Mouse (Mus musculus): ENCODE measurements at regions not wholly inside any gene's neighbourhood (a gene's known extent, or its start where the extent isn't known, plus 50 kb on each side); places are given as distances from the start of the nearest gene placed in this dataset.

- WGBS (ENCODE audit: missing documents): 91% methylated on average over 7 of the region's 7 CpGs
- H3K27ac ChIP-seq: no peak overlapping the region
- H3K79me2 ChIP-seq (ENCODE audit: inconsistent target): no peaks in the 10 kb centered on the region
- H3K4me3 ChIP-seq (ENCODE audit: inconsistent target): no peak overlapping the region
- H3K36me3 ChIP-seq (ENCODE audit: inconsistent target): no peaks in the 10 kb centered on the region
Observed at GRCm38 (mm10) chr2:128217784-128218467, 92.1 kb downstream of the Bcl2l11 start.

GRCm38 (mm10) chr2:128218961-128219360 is 93.1 kb downstream of the Bcl2l11 start:
- 98% methylated on average over 4 of the region's 4 CpGs for WGBS (ENCODE audit: missing documents)
- Histone ChIP-seq H3K36me3 (ENCODE audit: inconsistent target) (no peaks in the 10 kb centered on the region), H3K79me2 (ENCODE audit: inconsistent target) (no peaks in the 10 kb centered on the region), H3K27ac (no peak overlapping the region), H3K4me3 (ENCODE audit: inconsistent target) (no peak overlapping the region)

DNA sequence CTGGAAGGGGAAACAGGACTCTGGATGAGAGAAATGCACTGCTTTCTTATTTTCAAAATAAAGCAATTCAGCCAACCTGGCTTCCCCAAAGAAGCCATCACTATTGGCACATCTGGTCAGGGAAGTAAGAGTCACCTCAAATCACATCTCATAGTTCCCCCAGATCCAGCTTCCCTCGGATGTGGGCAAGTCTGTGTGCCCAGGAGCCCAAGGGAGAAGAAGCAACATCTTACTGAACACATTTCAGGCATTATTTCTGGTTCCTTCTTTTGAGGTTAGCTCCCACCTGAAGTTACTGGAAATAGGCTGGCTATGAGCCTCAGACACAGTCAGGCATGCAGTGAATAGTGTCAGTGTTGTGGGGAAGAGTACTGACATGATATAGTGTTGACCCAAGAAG is 95.2 kb downstream of the Bcl2l11 start:
- Histone ChIP-seq H3K79me2 (ENCODE audit: inconsistent target) (no peaks in the 10 kb centered on the region), H3K27ac (no peak overlapping the region), H3K4me3 (ENCODE audit: inconsistent target) (no peak overlapping the region), H3K36me3 (ENCODE audit: inconsistent target) (no peaks in the 10 kb centered on the region)
- 15% methylated on average over 1 of the region's 1 CpGs for WGBS (ENCODE audit: missing documents)

- Histone ChIP-seq H3K79me2 (ENCODE audit: inconsistent target) (no peaks in the 10 kb centered on the region), H3K27ac (no peak overlapping the region), H3K4me3 (ENCODE audit: inconsistent target) (no peak overlapping the region), H3K36me3 (ENCODE audit: inconsistent target) (no peaks in the 10 kb centered on the region)
- 58% methylated on average over 4 of the region's 4 CpGs for WGBS (ENCODE audit: missing documents)
Observed at GRCm38 (mm10) chr2:128221657-128222056, 95.8 kb downstream of the Bcl2l11 start.

- no peak overlapping the region for H3K27ac ChIP-seq
- H3K4me3 ChIP-seq (ENCODE audit: inconsistent target): no peak overlapping the region
- H3K36me3 ChIP-seq (ENCODE audit: inconsistent target): no peaks in the 10 kb centered on the region
- H3K79me2 ChIP-seq (ENCODE audit: inconsistent target): no peaks in the 10 kb centered on the region
- 89% methylated on average over 9 of the region's 9 CpGs for WGBS (ENCODE audit: missing documents)
Observed at GRCm38 (mm10) chr2:128226465-128227047, 100.7 kb downstream of the Bcl2l11 start.

DNA sequence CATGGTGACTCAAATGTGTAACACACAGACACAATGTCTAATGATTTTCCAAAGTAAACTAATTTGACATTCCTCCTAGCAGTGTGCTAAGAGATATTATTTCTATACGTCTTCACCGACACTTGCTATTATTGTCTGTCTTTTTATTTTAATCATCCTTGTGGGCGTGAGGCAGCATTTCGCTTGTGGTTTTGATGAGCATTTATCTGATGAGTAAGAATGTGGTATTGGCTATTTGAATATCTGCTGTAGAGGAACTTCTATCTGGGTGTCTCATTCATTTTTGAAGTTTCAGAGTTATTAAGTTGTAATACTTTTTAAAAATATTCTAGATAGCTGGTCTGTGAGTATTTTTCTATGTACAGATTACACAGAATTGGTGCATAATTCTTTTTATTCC is 103.9 kb downstream of the Bcl2l11 start:
- Histone ChIP-seq H3K36me3 (ENCODE audit: inconsistent target) (no peaks in the 10 kb centered on the region), H3K4me3 (ENCODE audit: inconsistent target) (no peak overlapping the region)
- 55% methylated on average over 4 of the region's 4 CpGs for WGBS (ENCODE audit: missing documents)

GRCm38 (mm10) chr2:128230921-128231320 is 105.1 kb downstream of the Bcl2l11 start:
- H3K79me2 ChIP-seq (ENCODE audit: inconsistent target): no peaks in the 10 kb centered on the region
- no peaks in the 10 kb centered on the region for H3K36me3 ChIP-seq (ENCODE audit: inconsistent target)
- WGBS (ENCODE audit: missing documents): 81% methylated on average over 4 of the region's 4 CpGs
- no peak overlapping the region for H3K27ac ChIP-seq
- H3K4me3 ChIP-seq (ENCODE audit: inconsistent target): no peak overlapping the region

More for the DNA sequence above, 103.9 kb downstream of the Bcl2l11 start:
- H3K79me2 ChIP-seq (ENCODE audit: inconsistent target): no peaks in the 10 kb centered on the region
- H3K27ac ChIP-seq: no peak overlapping the region

GRCm38 (mm10) chr2:128231338-128231737 is 105.5 kb downstream of the Bcl2l11 start:
- Histone ChIP-seq H3K36me3 (ENCODE audit: inconsistent target) (no peaks in the 10 kb centered on the region), H3K4me3 (ENCODE audit: inconsistent target) (no peak overlapping the region), H3K79me2 (ENCODE audit: inconsistent target) (no peaks in the 10 kb centered on the region), H3K27ac (no peak overlapping the region)
- WGBS (ENCODE audit: missing documents): 68% methylated on average over 3 of the region's 3 CpGs

DNA sequence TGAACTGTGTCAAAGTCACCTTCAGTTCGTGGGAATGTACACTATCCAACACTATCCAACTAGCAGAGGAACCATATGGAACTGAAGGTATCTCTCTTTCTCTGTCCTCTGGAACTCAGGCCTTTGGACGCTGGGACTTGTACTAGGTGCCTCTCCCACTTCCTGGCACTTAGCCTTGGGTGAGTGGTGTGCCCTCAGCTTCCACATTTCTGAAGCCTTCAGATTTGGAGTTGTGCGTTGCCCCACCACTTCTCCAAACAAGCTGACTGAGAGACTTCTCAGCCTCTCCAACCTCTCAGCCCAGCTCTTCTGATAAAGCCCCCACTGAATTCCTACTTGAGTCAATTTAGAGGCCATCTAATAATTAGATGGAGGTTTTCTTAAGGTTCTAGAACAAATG is 106.2 kb downstream of the Bcl2l11 start:
- Histone ChIP-seq H3K4me3 (ENCODE audit: inconsistent target) (no peak overlapping the region), H3K36me3 (ENCODE audit: inconsistent target) (no peaks in the 10 kb centered on the region), H3K79me2 (ENCODE audit: inconsistent target) (no peaks in the 10 kb centered on the region), H3K27ac (no peak overlapping the region)
- 30% methylated on average over 3 of the region's 3 CpGs for WGBS (ENCODE audit: missing documents)

DNA sequence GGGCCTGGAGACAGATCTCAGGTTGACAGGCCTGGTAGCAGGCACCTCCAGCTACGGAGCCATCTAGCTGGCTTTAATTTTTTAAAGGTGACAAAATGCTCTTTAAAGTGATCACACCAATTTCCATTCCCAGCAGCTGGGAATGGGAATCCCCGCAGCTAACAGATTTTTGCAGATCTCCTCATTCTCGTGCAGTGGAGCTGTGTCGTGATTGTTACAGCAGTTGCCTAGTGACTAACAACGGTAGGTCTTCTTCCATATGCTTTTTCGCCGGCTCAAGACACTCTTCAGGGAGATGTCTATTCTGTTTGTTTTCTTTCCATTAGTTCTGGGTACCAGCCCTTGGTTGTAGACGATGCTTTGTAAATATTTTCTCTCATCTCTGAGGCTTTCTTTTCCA is 109.3 kb downstream of the Bcl2l11 start:
- no peaks in the 10 kb centered on the region for H3K79me2 ChIP-seq (ENCODE audit: inconsistent target)
- H3K36me3 ChIP-seq (ENCODE audit: inconsistent target): no peaks in the 10 kb centered on the region
- H3K4me3 ChIP-seq (ENCODE audit: inconsistent target): no peak overlapping the region
- no peak overlapping the region for H3K27ac ChIP-seq
- WGBS (ENCODE audit: missing documents): 95% methylated on average over 8 of the region's 8 CpGs

- no peak overlapping the region for H3K4me3 ChIP-seq (ENCODE audit: inconsistent target)
- no peaks in the 10 kb centered on the region for H3K36me3 ChIP-seq (ENCODE audit: inconsistent target)
- H3K79me2 ChIP-seq (ENCODE audit: inconsistent target): no peaks in the 10 kb centered on the region
- no peak overlapping the region for H3K27ac ChIP-seq
- WGBS (ENCODE audit: missing documents): 97% methylated on average over 4 of the region's 4 CpGs
Observed at GRCm38 (mm10) chr2:128239451-128239850, 113.6 kb downstream of the Bcl2l11 start.

GRCm38 (mm10) chr2:128240054-128240453 is 114.2 kb downstream of the Bcl2l11 start:
- Histone ChIP-seq H3K36me3 (ENCODE audit: inconsistent target) (no peaks in the 10 kb centered on the region), H3K4me3 (ENCODE audit: inconsistent target) (no peak overlapping the region), H3K79me2 (ENCODE audit: inconsistent target) (no peaks in the 10 kb centered on the region), H3K27ac (no peak overlapping the region)
- 96% methylated on average over 4 of the region's 4 CpGs for WGBS (ENCODE audit: missing documents)

DNA sequence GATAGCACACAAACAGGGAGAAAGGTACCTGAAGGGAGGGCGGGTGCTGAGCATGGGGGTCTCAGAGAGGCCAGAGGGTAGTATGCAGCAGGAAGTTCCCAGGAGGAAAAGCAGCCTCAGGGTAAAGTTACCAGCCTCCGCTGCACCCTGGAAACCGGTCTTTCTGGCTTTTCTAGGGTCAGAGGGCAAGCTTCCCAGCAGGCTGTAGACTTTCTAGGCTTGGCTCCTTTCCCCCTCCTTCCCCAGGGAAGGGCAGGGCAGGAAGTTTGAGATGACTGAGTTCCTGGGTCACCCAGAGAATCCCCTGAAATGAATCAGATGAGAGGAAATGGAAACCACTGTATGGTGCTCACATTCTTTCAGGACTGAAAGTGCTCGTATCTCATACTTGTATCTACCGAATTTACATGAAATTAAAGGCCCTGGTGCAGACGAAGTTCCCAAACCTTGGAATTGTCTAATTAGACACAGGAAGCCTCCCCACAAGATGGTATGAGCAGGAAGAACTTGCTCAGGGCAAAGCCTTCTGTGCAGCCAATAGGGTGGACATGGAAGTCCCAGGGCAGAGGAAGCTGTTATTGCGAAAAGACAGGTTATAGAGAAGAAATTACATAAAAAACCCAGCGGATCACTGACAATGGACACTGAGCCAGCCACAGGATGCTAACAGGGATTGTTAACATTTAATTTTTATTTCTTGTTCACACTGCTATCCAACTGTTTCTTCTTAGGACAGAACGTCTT is 114.9 kb downstream of the Bcl2l11 start:
- Histone ChIP-seq H3K79me2 (ENCODE audit: inconsistent target) (no peaks in the 10 kb centered on the region), H3K36me3 (ENCODE audit: inconsistent target) (no peaks in the 10 kb centered on the region), H3K27ac (no peak overlapping the region), H3K4me3 (ENCODE audit: inconsistent target) (no peak overlapping the region)
- WGBS (ENCODE audit: missing documents): 69% methylated on average over 9 of the region's 9 CpGs

- Histone ChIP-seq H3K4me3 (ENCODE audit: inconsistent target) (no peak overlapping the region), H3K27ac (no peak overlapping the region), H3K79me2 (ENCODE audit: inconsistent target) (no peaks in the 10 kb centered on the region), H3K36me3 (ENCODE audit: inconsistent target) (no peaks in the 10 kb centered on the region)
- 82% methylated on average over 3 of the region's 3 CpGs for WGBS (ENCODE audit: missing documents)
Observed at GRCm38 (mm10) chr2:128241280-128241665, 115.4 kb downstream of the Bcl2l11 start.

DNA sequence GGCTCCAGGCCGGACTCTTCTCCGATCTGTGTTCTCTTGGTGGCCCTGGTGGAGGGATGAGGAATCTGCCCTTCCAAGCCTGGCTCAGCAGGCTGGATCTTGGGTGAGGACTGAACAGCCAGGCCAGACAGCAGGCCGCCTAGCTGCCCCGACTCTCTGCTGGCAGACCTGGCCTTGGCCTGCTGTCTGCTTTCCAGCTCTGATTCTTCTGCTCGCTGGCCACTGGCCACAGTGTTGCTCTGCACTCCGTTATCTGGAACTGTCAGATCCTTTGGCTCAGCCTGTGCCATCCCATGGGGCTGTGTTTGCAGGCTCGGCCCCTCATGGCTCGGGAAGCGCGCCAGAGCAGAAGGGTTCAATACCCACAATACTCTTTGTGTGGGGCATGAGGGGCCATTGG is 119.7 kb downstream of the Bcl2l11 start:
- H3K79me2 ChIP-seq (ENCODE audit: inconsistent target): no peaks in the 10 kb centered on the region
- H3K4me3 ChIP-seq (ENCODE audit: inconsistent target): no peak overlapping the region
- 95% methylated on average over 10 of the region's 10 CpGs for WGBS (ENCODE audit: missing documents)
- no peak overlapping the region for H3K27ac ChIP-seq
- H3K36me3 ChIP-seq (ENCODE audit: inconsistent target): no peaks in the 10 kb centered on the region

Measured in macrophage (primary cell).